Mouse (Mus musculus) gastrocnemius, postnatal 25 days (tissue): ENCODE data around the gene Cadps2. TPM values are rescaled to one million over a fixed set of nuclear protein-coding genes. Genes with fewer than 3 reads are reported as not detected.

ENCODE experiments used
- DNase-seq: peaks from one replicate; pipeline ENCODE4 v3.0.0; 2022
- total RNA-seq, 2 experiments: library from RNA; stranded (reverse); gene quantifications; 1 replicate in 1 of 2; 2 replicates in 1 of 2; pipeline ENCODE4 v1.2.3; 2021

Cadps2 gene
- total RNA-seq, 2 experiments from 2014 or later: 0.28 to 0.59 TPM

DNA sequence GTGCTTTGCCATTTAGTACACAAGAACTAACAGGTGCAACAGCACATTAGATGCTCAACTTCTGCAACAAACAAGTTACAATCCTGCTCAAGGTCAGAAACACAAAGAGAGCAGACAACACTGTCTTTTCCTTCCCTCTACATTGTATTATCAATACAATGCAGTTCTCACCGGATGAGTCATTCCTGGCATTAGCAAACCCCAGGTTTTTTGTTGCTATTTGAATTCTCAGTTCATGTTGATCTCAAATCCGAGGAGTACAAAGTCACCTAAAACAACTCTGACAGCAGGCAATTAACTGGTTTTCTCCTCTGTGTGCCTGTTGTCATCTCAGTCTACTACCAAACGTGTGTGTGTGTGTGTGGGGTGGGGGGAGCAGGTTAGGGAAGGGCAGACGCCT lies 483.1 kb downstream of the Cadps2 start:
- no peak for DNase-seq

- no peak for DNase-seq
These were observed 485.7 kb downstream of the Cadps2 start for GRCm38 (mm10) chr6:23353480-23353879.

DNA sequence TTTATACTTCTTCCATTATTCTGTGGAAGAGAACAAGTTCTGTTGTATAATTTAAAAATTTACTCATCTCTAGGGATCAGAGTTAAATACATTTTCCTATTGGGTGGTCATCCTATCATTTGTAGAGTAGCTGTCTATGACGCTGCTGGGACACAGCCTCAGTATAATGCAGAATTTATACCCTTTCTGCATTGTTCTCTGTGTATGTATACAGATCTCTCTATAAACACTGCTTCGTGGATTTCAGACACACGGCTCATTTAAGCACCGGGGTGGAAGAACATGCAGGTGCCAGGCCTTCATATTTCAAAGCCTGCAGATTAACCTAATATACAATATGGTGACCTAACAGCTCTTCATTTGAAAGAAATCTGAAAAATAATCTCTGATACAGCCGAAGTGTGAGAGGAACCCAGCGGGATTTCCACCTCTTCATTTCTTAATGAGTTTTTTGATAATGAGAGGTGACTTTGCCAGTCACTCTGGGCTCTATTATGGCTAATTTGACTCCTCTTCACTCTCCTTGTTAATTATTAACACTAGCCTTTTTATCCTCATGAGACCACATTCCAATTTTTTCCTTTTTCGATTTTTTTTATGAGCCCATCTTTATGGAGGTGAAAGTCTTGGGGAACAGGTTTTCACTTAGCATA lies 501.7 kb downstream of the Cadps2 start:
- DNase-seq: no peak

DNA sequence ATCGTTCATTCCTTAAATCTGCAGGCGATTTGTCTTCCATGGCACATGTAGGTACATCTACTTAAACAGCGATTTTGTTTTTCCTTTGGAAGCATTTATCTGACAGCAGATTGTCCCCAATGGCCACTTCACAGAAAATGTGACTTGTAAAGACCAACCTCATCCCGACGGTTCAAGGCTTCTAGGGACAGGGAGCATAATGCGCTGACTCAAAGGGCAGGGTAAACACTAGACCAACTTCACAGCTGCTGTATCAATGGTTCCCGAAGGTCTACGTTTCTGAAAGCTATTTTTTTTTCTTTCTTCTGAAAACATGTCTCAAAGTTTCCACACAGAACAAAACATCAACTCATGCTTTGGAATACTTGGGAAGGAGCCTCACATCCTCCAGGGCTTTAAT lies 524.3 kb downstream of the Cadps2 start:
- DNase-seq: no peak

GRCm38 (mm10) chr6:23314291-23314690 lies 524.9 kb downstream of the Cadps2 start:
- no peak for DNase-seq

GRCm38 (mm10) chr6:23306046-23306445 lies 533.2 kb downstream of the Cadps2 start:
- DNase-seq: no peak

- DNase-seq: no peak
These were observed 540.6 kb downstream of the Cadps2 start for GRCm38 (mm10) chr6:23298596-23298995.

DNA sequence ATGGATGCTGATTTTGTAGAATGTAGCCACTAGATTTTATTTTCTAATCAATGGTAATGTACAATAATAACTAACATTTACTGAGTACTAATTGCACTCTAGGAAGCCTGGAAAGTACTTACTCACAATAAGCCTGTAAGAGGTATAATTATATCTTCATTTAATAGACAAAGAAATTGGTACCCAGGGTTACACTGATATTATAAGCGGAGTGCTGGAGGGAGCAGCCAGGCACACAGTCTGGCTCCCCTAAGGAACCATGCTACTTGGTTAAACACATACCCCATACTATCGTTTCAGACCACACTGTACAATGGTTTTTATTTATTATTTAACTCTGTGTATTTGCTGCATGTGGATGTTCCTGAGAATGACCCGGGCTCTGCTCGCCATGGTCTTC lies 544.5 kb downstream of the Cadps2 start:
- no peak for DNase-seq

DNA sequence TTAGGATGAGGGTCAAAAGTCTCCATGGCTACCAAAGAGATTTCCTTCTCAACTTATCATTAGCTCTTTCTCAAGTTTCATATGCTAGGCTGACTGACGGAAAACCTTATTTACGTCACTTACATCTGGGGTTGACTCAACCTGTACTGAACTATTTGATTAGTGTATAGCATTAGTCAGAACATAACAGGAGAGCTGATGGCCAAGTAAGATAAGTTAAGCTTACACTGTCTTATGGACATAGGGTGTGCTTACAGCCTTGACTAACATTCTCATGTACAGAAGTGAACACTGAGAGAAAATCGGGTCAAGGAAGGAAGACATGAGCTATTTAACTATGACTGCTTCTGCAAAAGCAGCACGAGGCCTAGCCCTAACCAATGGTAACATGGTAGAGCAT lies 550.5 kb downstream of the Cadps2 start:
- no peak for DNase-seq

- no peak for DNase-seq
These were observed 557.8 kb downstream of the Cadps2 start for GRCm38 (mm10) chr6:23281514-23281820.

DNA sequence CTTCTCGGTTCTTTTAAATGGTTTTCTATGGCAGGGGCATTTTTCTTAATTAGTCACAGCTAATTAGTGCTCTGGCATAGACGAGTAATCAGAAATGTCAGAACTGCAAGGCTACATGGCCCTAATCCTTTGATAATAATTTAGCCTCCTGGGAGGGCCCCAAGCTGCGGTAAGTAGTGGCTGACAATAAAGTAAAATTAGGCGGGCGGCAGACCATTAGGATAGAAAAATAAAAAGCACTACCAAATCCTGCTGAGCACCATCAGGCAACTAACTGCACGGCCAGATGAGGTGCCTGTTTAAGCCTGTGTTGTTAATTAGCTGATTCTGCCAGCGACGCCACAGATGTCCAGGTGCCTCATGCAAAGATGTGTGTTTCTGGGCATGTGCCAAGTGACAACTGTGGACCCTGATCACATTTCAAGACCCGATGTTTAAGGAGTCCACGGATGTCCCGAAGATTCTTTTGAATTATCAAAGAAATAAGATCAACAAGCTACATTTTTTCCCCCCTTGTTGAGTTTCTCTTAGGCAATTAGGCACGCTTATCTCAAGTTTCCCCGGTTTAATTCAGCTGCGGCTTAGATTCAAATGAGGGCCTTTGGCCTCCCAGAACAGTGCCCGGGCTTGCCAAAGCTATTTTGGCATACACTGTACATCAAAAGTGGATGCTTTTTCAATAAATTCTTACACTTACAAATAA lies 558.3 kb downstream of the Cadps2 start:
- DNase-seq: no peak

GRCm38 (mm10) chr6:23273483-23273882 lies 565.7 kb downstream of the Cadps2 start:
- DNase-seq: no peak

- no peak for DNase-seq
These were observed 566.2 kb downstream of the Cadps2 start for GRCm38 (mm10) chr6:23272979-23273378.

GRCm38 (mm10) chr6:23272542-23272941 lies 566.7 kb downstream of the Cadps2 start:
- DNase-seq: no peak

GRCm38 (mm10) chr6:23260738-23261050 lies 578.5 kb downstream of the Cadps2 start:
- no peak for DNase-seq

DNA sequence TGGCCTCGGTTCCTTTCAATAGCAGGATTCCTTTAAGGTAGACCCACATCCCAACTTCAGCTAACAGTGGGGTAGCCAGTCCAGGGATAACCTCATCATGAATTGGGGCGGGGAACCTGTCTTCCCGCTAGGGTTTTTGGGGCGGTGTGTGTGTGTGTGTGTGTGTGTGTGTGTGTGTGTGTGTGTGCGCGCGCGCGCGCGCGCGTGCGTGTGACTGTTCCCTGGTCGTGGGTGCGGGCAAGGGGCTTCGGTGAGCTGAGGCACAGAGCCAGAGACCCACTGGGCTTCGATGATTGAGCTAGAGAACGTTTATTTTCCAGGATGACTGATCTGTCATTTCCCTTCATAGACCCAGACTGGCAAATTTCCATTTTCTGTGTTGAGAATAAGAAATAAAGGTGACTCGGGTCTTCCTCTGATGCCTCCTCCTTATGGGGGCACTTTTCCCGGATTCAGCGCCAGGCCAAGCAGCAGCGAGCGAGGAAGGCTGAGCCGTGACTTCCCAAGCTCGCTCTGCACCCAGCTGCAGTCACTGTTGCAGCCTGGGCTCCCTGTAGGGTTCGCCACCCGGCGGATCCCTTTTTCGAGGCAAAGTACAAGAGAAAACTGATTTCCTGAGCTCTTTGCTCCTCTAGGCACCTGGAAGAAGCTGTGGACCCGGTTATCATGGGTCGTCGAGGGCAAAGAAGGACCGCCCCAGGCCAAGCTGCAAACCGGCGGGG lies 579.0 kb downstream of the Cadps2 start:
- DNase-seq: no peak

DNA sequence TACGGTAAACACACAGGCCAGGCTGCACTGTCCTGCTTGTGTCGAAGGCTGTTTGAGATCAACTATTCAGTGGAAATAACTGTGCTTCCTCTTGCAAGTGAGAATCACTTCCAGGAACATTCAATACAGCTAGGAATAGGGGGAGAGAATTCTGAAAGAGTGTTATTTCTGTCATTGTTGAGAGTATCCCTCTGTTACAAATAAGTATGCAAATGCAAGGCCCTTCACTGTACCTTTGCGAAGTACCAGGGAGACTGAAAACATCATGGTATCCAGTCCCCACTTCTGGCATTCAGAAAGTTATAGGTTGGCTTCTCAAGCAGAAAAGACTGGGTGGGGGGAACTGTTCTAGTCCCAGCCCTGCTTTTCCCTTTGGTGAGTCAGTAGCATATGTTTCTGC lies 581.2 kb downstream of the Cadps2 start:
- no peak for DNase-seq

GRCm38 (mm10) chr6:23255161-23255560 lies 584.1 kb downstream of the Cadps2 start:
- no peak for DNase-seq

- DNase-seq: no peak
These were observed 584.6 kb downstream of the Cadps2 start for GRCm38 (mm10) chr6:23254644-23255043.

GRCm38 (mm10) chr6:23253353-23254311 lies 585.6 kb downstream of the Cadps2 start:
- DNase-seq: no peak

GRCm38 (mm10) chr6:23252196-23253135 lies 586.8 kb downstream of the Cadps2 start:
- DNase-seq: no peak
